Mouse (Mus musculus) induced T-regulatory cell, adult 2 months (primary cell): ENCODE data around the gene Papss2.
"Not testable (repeated sequence)": the region's sequence is repeated elsewhere in the genome, so short reads cannot be mapped to it uniquely, and the experiment has no call there.

ENCODE experiments used
- DNase-seq: peaks from one replicate; pipeline ENCODE4 v3.0.0-alpha.2; 2012; ENCODE audit warnings: low read depth

Gene Papss2

GRCm38 (mm10) chr19:32641535-32641934, 45.9 kb downstream of the Papss2 start:
- no peak for DNase-seq

- no peak for DNase-seq
These were observed 46.4 kb downstream of the Papss2 start for GRCm38 (mm10) chr19:32641995-32642394.

GRCm38 (mm10) chr19:32643642-32644041, 48.1 kb downstream of the Papss2 start:
- DNase-seq, result no peak

- no peak for DNase-seq
These were observed 50.3 kb downstream of the Papss2 start for GRCm38 (mm10) chr19:32645939-32646338.

GRCm38 (mm10) chr19:32646382-32646781, 50.8 kb downstream of the Papss2 start:
- no peak for DNase-seq

GRCm38 (mm10) chr19:32648019-32648571, 52.5 kb downstream of the Papss2 start:
- no peak for DNase-seq

- no peak for DNase-seq
These were observed 55.5 kb downstream of the Papss2 start for GRCm38 (mm10) chr19:32651046-32651445.

- no peak for DNase-seq
These were observed 57.5 kb downstream of the Papss2 start for GRCm38 (mm10) chr19:32653122-32653521.

- DNase-seq, result no peak
These were observed 58.2 kb downstream of the Papss2 start for GRCm38 (mm10) chr19:32653630-32654362.

- no peak for DNase-seq
These were observed 63.8 kb downstream of the Papss2 start for GRCm38 (mm10) chr19:32659346-32659745.

- DNase-seq, result no peak
These were observed 67.3 kb downstream of the Papss2 start for GRCm38 (mm10) chr19:32662936-32663335.

GRCm38 (mm10) chr19:32665243-32665642, 69.7 kb downstream of the Papss2 start:
- no peak for DNase-seq

- DNase-seq, result not testable (repeated sequence)
These were observed 72.2 kb downstream of the Papss2 start for GRCm38 (mm10) chr19:32667830-32668229.

- no peak for DNase-seq
These were observed 80.2 kb downstream of the Papss2 start for GRCm38 (mm10) chr19:32675766-32676165.

GRCm38 (mm10) chr19:32680894-32681293, 85.3 kb downstream of the Papss2 start:
- DNase-seq, result peak; percentile 77

GRCm38 (mm10) chr19:32683081-32683480, 87.5 kb downstream of the Papss2 start:
- no peak for DNase-seq

GRCm38 (mm10) chr19:32687721-32688120, 92.1 kb downstream of the Papss2 start:
- DNase-seq, result no peak

- not testable (repeated sequence) for DNase-seq
These were observed 92.6 kb downstream of the Papss2 start for GRCm38 (mm10) chr19:32688227-32688626.

- peak; percentile 74 for DNase-seq
These were observed 94.1 kb downstream of the Papss2 start for GRCm38 (mm10) chr19:32689724-32690123.

- DNase-seq, result no peak
These were observed 101.1 kb downstream of the Papss2 start for GRCm38 (mm10) chr19:32696674-32697073.

GRCm38 (mm10) chr19:32702191-32702590, 106.6 kb downstream of the Papss2 start:
- DNase-seq, result no peak

- no peak for DNase-seq
These were observed 113.4 kb downstream of the Papss2 start for GRCm38 (mm10) chr19:32708996-32709395.

- peak; percentile 81 for DNase-seq
These were observed 114.7 kb downstream of the Papss2 start for GRCm38 (mm10) chr19:32710288-32710687.
